Mouse (Mus musculus): ENCODE measurements around the gene Fgfbp3. TPM values are rescaled to one million over a fixed set of nuclear protein-coding genes. Genes with fewer than 3 reads are reported as not detected.

Fgfbp3 gene
- polyA plus RNA-seq, 1 experiment: 2.1 TPM

DNA sequence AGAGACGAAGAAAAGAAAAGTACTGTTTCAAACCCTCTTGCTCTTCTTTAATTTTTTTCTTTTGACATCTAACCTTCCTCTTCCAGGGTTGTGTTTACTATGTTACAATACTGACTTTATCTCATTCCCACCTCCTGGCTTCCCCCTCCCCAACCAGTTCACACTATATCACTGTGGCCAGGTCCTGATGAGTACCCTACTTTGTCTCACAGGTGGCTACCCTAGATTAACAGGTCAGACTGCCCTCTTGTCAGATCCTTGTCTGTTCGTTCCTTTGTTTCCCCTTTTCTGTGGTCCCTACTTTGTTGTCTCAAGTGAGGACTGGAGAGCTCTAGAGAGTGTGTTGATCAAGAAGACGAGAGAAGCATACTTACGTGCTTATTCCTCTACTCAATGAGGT, 16.9 kb upstream of the Fgfbp3 start:
- no peak overlapping the region for H3K4me3 ChIP-seq (ENCODE audit: insufficient read depth, low read depth, low read length)
- 94% methylated on average over 4 of the region's 4 CpGs for WGBS

DNA sequence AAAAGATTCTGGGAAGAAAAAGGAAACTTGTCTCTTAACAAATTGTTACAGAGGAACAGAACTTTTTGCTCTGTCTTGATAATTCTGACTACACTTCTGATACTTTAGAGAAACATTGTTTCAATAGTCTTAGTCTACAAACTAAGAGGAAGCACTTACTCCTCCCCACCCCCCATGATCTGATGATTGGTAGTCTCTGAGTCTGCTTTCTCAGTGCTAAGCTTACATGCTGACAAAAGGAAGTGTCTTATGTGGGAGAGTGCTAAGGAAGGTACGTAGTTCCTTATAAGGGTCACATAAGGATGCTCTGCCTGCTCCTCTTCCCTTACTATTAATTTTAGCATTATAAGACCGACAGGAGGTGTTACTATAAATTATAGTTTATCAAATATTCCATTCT, 13.2 kb upstream of the Fgfbp3 start:
- Histone ChIP-seq H3K4me1 (ENCODE audit: control insufficient read depth, insufficient read depth, low read length) (no peaks in the 10 kb centered on the region), H3K27me3 (replicated peaks; ENCODE audit: control insufficient read depth, insufficient read depth, low read length) (no peaks in the 10 kb centered on the region), H3K4me3 (ENCODE audit: insufficient read depth, low read depth, low read length) (no peak overlapping the region), H3K27ac (ENCODE audit: insufficient read depth, low read depth, low read length) (no peak overlapping the region; the same call in 1 of the 2 replicates), H3K36me3 (ENCODE audit: control insufficient read depth, insufficient read depth, low read length) (no peaks in the 10 kb centered on the region; the same call in 1 of the 2 replicates)
- 73% methylated on average over 2 of the region's 2 CpGs for WGBS
- DNase-seq: no peak
- no peak for TF ChIP-seq CTCF (conservative IDR thresholded peaks at IDR 0.05; ENCODE audit: insufficient read depth, insufficient read length, low read depth, low read length)
- TF ChIP-seq POLR2A (IDR thresholded peaks at IDR 0.05; ENCODE audit: low read depth, low read length): no peak

More for the DNA sequence above, 16.9 kb upstream of the Fgfbp3 start:
- Histone ChIP-seq H3K27me3 (replicated peaks; ENCODE audit: control insufficient read depth, insufficient read depth, low read length) (no peaks in the 10 kb centered on the region), H3K4me1 (ENCODE audit: control insufficient read depth, insufficient read depth, low read length) (no peaks in the 10 kb centered on the region), H3K27ac (ENCODE audit: insufficient read depth, low read depth, low read length) (no peak overlapping the region), H3K36me3 (ENCODE audit: control insufficient read depth, insufficient read depth, low read length) (no peaks in the 10 kb centered on the region)
- TF ChIP-seq POLR2A (IDR thresholded peaks at IDR 0.05; ENCODE audit: low read depth, low read length) (no peak), CTCF (conservative IDR thresholded peaks at IDR 0.05; ENCODE audit: insufficient read depth, insufficient read length, low read depth, low read length) (no peak)
- DNase-seq: no peak

DNA sequence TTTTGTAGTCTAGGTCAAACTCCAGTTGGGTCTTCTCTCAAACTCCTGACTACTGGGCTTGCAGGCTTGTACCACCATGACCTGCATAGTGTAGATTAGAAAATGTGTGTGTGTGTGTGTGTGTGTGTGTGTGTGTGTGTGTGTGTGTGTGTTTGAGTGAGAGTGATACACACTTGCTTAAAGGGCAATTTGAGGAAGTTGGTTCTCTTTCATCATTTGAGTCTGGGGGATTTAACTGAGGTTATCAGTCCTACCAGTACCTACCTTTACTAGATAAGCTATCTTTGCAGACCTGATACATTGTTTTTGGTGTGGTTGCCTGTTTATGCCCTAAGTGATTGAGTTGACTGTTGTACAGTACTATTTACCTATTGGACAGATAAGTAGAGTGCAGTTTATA, 12.7 kb upstream of the Fgfbp3 start:
- TF ChIP-seq CTCF (conservative IDR thresholded peaks at IDR 0.05; ENCODE audit: insufficient read depth, insufficient read length, low read depth, low read length) (no peak), POLR2A (IDR thresholded peaks at IDR 0.05; ENCODE audit: low read depth, low read length) (no peak)
- no peaks in the 10 kb centered on the region for H3K27me3 ChIP-seq (replicated peaks; ENCODE audit: control insufficient read depth, insufficient read depth, low read length)
- no peak for DNase-seq
- no peak overlapping the region for H3K4me3 ChIP-seq (ENCODE audit: insufficient read depth, low read depth, low read length)
- H3K4me1 ChIP-seq (ENCODE audit: control insufficient read depth, insufficient read depth, low read length): no peaks in the 10 kb centered on the region
- no peaks in the 10 kb centered on the region; the same call in 1 of the 2 replicates for H3K36me3 ChIP-seq (ENCODE audit: control insufficient read depth, insufficient read depth, low read length)
- no peak overlapping the region for H3K27ac ChIP-seq (ENCODE audit: insufficient read depth, low read depth, low read length)

DNA sequence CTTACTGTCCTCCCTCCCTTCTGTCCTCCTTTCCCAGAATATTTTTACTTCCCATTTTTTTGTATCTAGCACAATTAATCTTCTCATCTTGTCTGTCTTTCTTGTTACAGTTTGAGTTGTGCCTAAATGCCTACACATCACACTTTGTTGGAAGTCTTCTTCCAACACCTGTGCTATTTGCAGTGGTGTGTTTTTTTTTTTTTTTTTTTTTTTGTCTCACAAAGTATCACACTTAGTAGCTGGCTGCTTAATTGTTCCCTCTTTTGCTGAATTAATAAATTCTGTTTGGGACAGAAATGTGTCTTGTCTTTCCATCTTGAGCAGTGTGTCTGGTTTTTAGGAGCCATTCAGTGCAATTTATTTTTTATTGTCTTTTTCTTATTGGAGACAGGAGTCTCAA, 10.4 kb upstream of the Fgfbp3 start:
- no peak for DNase-seq
- Histone ChIP-seq H3K36me3 (ENCODE audit: control insufficient read depth, insufficient read depth, low read length) (no peaks in the 10 kb centered on the region; the same call in 1 of the 2 replicates), H3K4me3 (ENCODE audit: insufficient read depth, low read depth, low read length) (no peak overlapping the region), H3K4me1 (ENCODE audit: control insufficient read depth, insufficient read depth, low read length) (peaks cover 5% of the 10 kb centered on the region; the same call in 1 of the 2 replicates), H3K27ac (ENCODE audit: insufficient read depth, low read depth, low read length) (no peak overlapping the region), H3K27me3 (replicated peaks; ENCODE audit: control insufficient read depth, insufficient read depth, low read length) (no peaks in the 10 kb centered on the region)
- no peak for TF ChIP-seq CTCF (conservative IDR thresholded peaks at IDR 0.05; ENCODE audit: insufficient read depth, insufficient read length, low read depth, low read length)
- TF ChIP-seq POLR2A (IDR thresholded peaks at IDR 0.05; ENCODE audit: low read depth, low read length): no peak

DNA sequence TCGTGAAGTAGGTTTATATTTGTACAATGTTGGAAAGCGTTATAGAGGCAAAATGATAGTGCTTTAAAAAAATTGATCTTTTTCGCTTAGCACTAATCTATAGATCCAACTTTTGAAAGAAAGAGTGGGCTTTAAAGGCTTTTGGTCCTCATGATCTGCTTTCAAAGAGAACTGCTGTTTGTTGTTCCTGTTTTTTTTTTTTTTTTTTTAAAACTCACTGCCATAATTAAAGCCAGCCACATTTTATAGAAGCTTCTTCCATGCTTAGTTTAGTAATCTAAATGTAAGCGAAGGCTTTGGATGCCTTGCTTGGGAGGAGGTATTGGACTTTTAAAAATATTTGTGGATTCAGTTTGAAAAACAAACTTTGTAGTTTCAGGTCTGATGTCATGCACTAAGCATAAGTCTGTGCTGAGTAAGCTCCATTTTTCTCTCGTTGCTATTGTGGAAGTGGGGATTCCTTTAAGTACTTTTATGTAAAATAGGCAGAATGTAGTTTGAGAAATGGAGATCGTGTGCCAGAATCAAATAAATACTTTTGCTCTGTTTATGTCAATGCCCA, 8.5 kb upstream of the Fgfbp3 start:
- TF ChIP-seq POLR2A (IDR thresholded peaks at IDR 0.05; ENCODE audit: low read depth, low read length) (no peak), CTCF (conservative IDR thresholded peaks at IDR 0.05; ENCODE audit: insufficient read depth, insufficient read length, low read depth, low read length) (no peak)
- H3K4me1 ChIP-seq (ENCODE audit: control insufficient read depth, insufficient read depth, low read length): peaks cover 5% of the 10 kb centered on the region; the same call in 1 of the 2 replicates
- H3K4me3 ChIP-seq (ENCODE audit: insufficient read depth, low read depth, low read length): no peak overlapping the region
- WGBS: 74% methylated on average over 6 of the region's 6 CpGs
- no peaks in the 10 kb centered on the region for H3K27me3 ChIP-seq (replicated peaks; ENCODE audit: control insufficient read depth, insufficient read depth, low read length)
- H3K27ac ChIP-seq (ENCODE audit: insufficient read depth, low read depth, low read length): no peak overlapping the region
- H3K36me3 ChIP-seq (ENCODE audit: control insufficient read depth, insufficient read depth, low read length): no peaks in the 10 kb centered on the region; the same call in 1 of the 2 replicates
- no peak for DNase-seq

DNA sequence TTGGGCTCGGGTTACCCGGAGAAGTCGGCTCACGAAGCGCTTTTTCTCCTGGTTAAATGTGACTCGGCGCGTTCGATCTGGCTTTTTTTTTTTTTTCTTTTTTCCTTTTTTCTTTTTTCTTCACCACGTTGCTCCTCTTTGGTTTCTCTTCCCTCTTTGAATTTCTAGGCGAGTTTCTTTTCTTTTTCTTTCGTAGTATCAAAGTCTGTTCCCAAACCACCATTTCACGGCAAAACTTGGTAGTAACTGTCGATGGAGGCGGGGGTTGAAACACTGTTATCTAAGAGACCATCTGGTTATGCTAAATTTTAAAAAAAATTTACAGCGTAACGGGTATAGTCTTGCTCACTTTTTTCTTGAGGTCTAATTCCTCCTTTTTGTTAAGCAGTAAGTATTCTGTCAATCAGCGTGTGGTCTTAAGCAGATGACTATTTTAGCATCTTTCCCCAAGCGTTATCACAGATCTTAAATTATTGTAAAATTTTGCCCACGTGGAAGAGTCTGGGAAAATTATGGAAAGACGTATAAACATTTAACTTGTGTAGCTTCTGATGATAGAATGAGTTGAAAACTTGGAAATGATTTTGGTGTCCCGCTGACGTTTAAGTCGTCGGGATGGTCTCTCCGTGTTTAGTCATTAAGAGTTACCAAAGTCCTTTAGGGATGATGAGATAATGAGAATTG, 7.3 kb upstream of the Fgfbp3 start:
- H3K27me3 ChIP-seq (replicated peaks; ENCODE audit: control insufficient read depth, insufficient read depth, low read length): no peaks in the 10 kb centered on the region
- H3K27ac ChIP-seq (ENCODE audit: insufficient read depth, low read depth, low read length): peak overlapping the region; percentile 91
- H3K4me3 ChIP-seq (ENCODE audit: insufficient read depth, low read depth, low read length): peak overlapping the region; percentile 99
- H3K4me1 ChIP-seq (ENCODE audit: control insufficient read depth, insufficient read depth, low read length): peaks cover 5% of the 10 kb centered on the region; the same call in 1 of the 2 replicates
- no peak for DNase-seq
- TF ChIP-seq POLR2A (IDR thresholded peaks at IDR 0.05; ENCODE audit: low read depth, low read length): no peak
- no peak for TF ChIP-seq CTCF (conservative IDR thresholded peaks at IDR 0.05; ENCODE audit: insufficient read depth, insufficient read length, low read depth, low read length)
- no peaks in the 10 kb centered on the region; the same call in 1 of the 2 replicates for H3K36me3 ChIP-seq (ENCODE audit: control insufficient read depth, insufficient read depth, low read length)
- under 1% methylated on average over 26 of the region's 26 CpGs for WGBS
